Mouse (Mus musculus) layer of hippocampus, adult 2 months (tissue): ENCODE data around the gene Akap2. TPM values are rescaled to one million over a fixed set of nuclear protein-coding genes. Genes with fewer than 3 reads are reported as not detected.

Source experiments
- DNase-seq, 2 experiments: peaks; one replicate each; pipeline ENCODE4 v3.0.0; 2022; ENCODE audit warnings: low spot score in 2 of 2
- H3K27ac ChIP-seq: fragments of 200-600 bp; 2 replicates; pipeline ENCODE4 v1.8.1; 2022
- H3K4me3 ChIP-seq: fragments of 200-600 bp; 2 replicates; pipeline ENCODE4 v1.8.1; 2022; ENCODE audit warnings: mild to moderate bottlenecking
- CTCF ChIP-seq: fragments of 200-600 bp; conservative IDR thresholded peaks from 2 replicates; pipeline ENCODE4 v1.8.1; 2022; ENCODE audit warnings: antibody characterized with exemption, mild to moderate bottlenecking, moderate library complexity
- total RNA-seq, 2 experiments: library from RNA; stranded (reverse); gene quantifications; 2 replicates each; pipeline ENCODE4 v1.2.3; 2021

Gene Akap2
- total RNA-seq, 2 experiments from 2014 or later = 46.8 to 52.0 TPM

DNA sequence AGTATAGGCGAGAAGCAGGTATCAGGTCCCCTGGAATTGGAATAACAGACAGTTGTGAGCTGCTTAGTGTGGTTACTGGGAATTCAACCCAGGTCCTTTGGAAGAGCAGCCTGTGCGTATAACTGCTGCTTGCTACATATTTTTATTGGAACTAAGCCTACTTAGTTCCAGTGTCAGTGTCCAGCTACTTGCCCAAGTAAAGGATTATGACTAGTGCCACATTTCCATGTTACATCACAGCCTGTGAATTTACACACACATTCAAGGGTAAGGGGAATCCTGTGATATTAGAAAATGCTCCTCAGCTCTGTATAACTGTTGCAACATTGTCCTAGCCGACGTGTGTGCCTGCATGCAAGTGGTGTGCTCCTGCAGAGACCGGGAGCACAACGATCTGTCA is 219.8 kb downstream of the Akap2 start:
- Histone ChIP-seq H3K4me3 (no peak overlapping the region), H3K27ac (no peak overlapping the region)
- no peak for DNase-seq
- no peak for TF ChIP-seq CTCF

DNA sequence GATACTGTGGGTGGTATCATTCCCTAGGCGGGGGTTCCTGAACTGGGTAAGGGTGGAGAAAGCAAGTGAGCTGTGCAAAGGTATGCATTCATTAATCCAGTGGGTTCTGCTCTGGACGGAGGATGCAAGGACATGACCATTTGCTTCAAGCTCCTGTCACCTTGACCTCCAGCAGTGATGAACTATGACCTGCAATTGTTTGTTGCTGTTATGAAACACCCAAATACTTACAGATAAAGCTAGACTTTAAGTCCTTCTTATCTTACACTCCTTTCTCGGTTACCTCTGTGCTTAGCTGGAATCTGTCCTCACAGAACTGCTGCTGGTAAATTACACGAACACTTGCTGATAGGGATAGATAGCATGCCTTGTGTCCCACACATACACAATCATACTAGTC is 223.2 kb downstream of the Akap2 start:
- TF ChIP-seq CTCF = no peak
- DNase-seq = no peak
- no peak overlapping the region for H3K4me3 ChIP-seq
- H3K27ac ChIP-seq = no peak overlapping the region

DNA sequence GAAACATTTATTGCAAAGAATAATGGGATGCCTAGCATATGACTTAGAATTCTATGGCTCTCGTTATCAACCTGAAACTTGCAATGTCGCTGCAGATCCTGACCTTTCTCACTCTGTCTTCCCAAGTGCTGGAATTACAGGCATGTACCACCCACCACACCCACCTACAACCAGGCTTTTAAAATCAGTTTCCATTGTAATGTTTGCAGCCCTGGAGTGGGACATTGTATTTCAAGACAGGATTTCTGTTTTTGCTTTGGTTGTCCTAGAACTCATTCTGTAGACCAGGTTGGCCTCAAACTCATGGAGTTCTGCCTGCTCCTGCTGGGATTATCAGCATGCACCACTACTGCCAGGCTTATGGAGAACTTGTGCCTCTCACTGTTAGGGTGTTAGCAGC is 225.4 kb downstream of the Akap2 start:
- Histone ChIP-seq H3K4me3 (no peak overlapping the region), H3K27ac (no peak overlapping the region)
- TF ChIP-seq CTCF = no peak
- no peak for DNase-seq

Other genes with a start within 250 kb of the Akap2 start
- gene Pakap, start 149.5 kb upstream of the Akap2 start, total RNA-seq = 10 to 100 TPM; 18.6 to 25.8 TPM
- under 1 TPM; 0.37 to 0.41 TPM for gene D630039A03Rik, start 198.6 kb downstream of the Akap2 start, total RNA-seq
- gene Txn1, start 238.8 kb downstream of the Akap2 start, total RNA-seq = 10 to 100 TPM; 96.7 to 97.5 TPM